Mouse (Mus musculus) liver, embryonic 16.5 days (tissue): Measurements from ENCODE around the gene Prelp. TPM values are rescaled to one million over a fixed set of nuclear protein-coding genes. Genes with fewer than 3 reads are reported as not detected.

ENCODE experiments used
- ATAC-seq: fragments of 200-750 bp; cut with Nextera tagmentation; 2 replicates; pipeline ENCODE4 v1.8.0; 2017; ENCODE audit warnings: low read depth, mild to moderate bottlenecking, moderate number of reproducible peaks, moderate library complexity
- H3K27ac ChIP-seq: fragments of 300-500 bp; sonication (generic); 2 replicates; pipeline ENCODE4 v1.5.1; 2014; ENCODE audit warnings: mild to moderate bottlenecking, low read length
- H3K27me3 ChIP-seq: fragments of 300-500 bp; sonication (generic); 2 replicates; pipeline ENCODE4 v1.6.1; 2014; ENCODE audit warnings: low read depth, low read length, mixed read lengths; ENCODE audit not compliant: control insufficient read depth, insufficient read depth
- H3K36me3 ChIP-seq: fragments of 300-500 bp; sonication (generic); 2 replicates; pipeline ENCODE4 v1.6.1; 2014; ENCODE audit warnings: mild to moderate bottlenecking; ENCODE audit not compliant: control insufficient read depth, insufficient read depth
- H3K4me1 ChIP-seq: fragments of 300-500 bp; sonication (generic); 2 replicates; pipeline ENCODE4 v1.6.1; 2014; ENCODE audit warnings: low read depth, low read length, mixed read lengths; ENCODE audit not compliant: control insufficient read depth
- H3K4me2 ChIP-seq: fragments of 300-500 bp; sonication (generic); 2 replicates; pipeline ENCODE4 v1.6.1; 2014; ENCODE audit warnings: low read depth, low read length, mixed read lengths
- H3K4me3 ChIP-seq: fragments of 300-500 bp; sonication (generic); 2 replicates; pipeline ENCODE4 v1.5.1; 2014; ENCODE audit warnings: low read depth, mild to moderate bottlenecking, low read length
- H3K9ac ChIP-seq: fragments of 300-500 bp; sonication (generic); 2 replicates; pipeline ENCODE4 v1.6.1; 2014; ENCODE audit warnings: low read depth, low read length
- H3K9me3 ChIP-seq: fragments of 300-500 bp; sonication (generic); replicated peaks from 2 replicates; pipeline ENCODE4 v1.6.1; 2016; ENCODE audit warnings: low read length; ENCODE audit not compliant: control insufficient read depth
- WGBS: fragments of 180-500 bp; shearing (Covaris S2); extraction: QIAGEN DNeasy Blood & Tissue Kit; methylation state at CpG from one replicate; pipeline ENCODE4 v1.1.7; 2014; ENCODE audit not compliant: insufficient replicate concordance; 5-methylcytosine and 5-hydroxymethylcytosine counted together
- polyA plus RNA-seq: library from polyadenylated mRNA; unstranded; fragments of >200 nt; fragmentation: Nextera tagmentation; extraction: Ambion mirVana; gene quantifications from 2 replicates; pipeline ENCODE4 v1.2.1, GENCODE M21; 2015

Prelp gene
- polyA plus RNA-seq, 1 experiment from 2014 or later, result 4.4 TPM

DNA sequence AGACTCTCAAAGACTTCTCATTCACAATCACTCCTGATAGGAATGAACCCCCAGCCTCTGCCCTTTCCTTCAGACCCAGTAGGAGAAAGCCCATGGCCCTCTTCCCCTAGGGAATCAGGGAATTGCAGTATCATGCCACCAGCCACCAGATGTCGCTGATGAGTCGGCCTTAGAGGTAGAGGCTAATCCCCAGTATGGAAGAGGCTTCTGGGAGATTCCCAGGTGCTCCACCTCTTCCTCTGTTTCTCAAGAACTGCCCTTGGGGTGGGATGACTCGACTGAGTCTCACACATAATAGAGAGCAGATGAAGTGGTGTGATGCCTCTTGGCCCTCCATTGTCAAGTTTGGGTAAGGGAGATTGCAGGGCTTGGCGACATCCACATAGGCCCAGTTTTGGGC, 9.8 kb downstream of the Prelp start:
- Histone ChIP-seq H3K27ac (no peak overlapping the region), H3K9me3 (no peaks in the 10 kb centered on the region), H3K4me1 (peaks cover 16% of the 10 kb centered on the region), H3K36me3 (no peaks in the 10 kb centered on the region), H3K27me3 (peaks cover 41% of the 10 kb centered on the region), H3K9ac (no peak overlapping the region), H3K4me2 (no peak overlapping the region), H3K4me3 (no peak overlapping the region)
- WGBS, result 24% methylated on average over 4 of the region's 4 CpGs
- ATAC-seq, result no peak

DNA sequence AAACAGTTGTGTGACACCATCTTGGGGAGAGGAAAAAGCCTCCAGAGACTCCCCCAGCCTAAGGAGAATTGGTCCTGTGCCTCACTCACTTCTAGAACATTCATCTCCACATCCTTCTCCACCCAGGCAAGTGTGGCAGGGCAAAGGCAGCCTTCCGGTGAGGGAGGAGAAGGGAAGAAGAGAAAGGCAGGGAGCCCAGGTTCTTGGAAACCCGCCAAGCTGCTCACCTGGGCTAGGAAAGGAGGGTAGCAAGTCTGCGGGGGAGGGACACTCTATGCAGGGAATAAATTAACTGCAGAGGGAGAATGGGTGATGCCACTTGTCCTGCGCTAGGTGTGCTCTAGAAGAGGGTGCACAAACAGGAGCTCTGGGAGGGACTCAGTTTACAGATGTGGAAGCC, 10.2 kb downstream of the Prelp start:
- no peak for ATAC-seq
- 66% methylated on average over 4 of the region's 4 CpGs for WGBS
- H3K9me3 ChIP-seq, result no peaks in the 10 kb centered on the region
- no peaks in the 10 kb centered on the region for H3K36me3 ChIP-seq
- H3K27me3 ChIP-seq, result peaks cover 41% of the 10 kb centered on the region
- H3K4me2 ChIP-seq, result no peak overlapping the region
- no peak overlapping the region for H3K4me3 ChIP-seq
- H3K9ac ChIP-seq, result no peak overlapping the region
- no peak overlapping the region for H3K27ac ChIP-seq
- H3K4me1 ChIP-seq, result peaks cover 16% of the 10 kb centered on the region

DNA sequence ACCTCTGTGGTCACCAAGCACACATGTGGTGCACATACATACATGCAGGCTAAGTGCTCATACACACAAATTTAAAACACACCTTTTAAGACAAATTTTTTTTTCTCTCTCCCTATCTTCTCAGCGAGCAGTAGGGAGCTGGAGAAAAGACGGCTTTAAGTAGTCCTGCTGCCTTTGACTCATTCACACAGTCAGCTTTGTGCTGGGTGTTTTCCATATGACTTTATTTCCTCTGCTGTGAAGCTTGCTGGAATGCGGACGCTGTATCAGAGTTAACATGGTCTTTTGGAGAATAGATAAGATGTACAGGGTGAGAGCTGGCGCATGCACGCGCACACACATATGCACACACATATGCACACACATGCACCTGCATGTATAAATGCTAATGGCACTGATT, 11.1 kb downstream of the Prelp start:
- Histone ChIP-seq H3K27ac (no peak overlapping the region), H3K27me3 (peaks cover 44% of the 10 kb centered on the region), H3K4me1 (peaks cover 16% of the 10 kb centered on the region), H3K36me3 (no peaks in the 10 kb centered on the region), H3K4me2 (no peak overlapping the region), H3K9ac (no peak overlapping the region), H3K4me3 (no peak overlapping the region), H3K9me3 (no peaks in the 10 kb centered on the region)
- ATAC-seq, result no peak
- WGBS, result 73% methylated on average over 7 of the region's 7 CpGs

DNA sequence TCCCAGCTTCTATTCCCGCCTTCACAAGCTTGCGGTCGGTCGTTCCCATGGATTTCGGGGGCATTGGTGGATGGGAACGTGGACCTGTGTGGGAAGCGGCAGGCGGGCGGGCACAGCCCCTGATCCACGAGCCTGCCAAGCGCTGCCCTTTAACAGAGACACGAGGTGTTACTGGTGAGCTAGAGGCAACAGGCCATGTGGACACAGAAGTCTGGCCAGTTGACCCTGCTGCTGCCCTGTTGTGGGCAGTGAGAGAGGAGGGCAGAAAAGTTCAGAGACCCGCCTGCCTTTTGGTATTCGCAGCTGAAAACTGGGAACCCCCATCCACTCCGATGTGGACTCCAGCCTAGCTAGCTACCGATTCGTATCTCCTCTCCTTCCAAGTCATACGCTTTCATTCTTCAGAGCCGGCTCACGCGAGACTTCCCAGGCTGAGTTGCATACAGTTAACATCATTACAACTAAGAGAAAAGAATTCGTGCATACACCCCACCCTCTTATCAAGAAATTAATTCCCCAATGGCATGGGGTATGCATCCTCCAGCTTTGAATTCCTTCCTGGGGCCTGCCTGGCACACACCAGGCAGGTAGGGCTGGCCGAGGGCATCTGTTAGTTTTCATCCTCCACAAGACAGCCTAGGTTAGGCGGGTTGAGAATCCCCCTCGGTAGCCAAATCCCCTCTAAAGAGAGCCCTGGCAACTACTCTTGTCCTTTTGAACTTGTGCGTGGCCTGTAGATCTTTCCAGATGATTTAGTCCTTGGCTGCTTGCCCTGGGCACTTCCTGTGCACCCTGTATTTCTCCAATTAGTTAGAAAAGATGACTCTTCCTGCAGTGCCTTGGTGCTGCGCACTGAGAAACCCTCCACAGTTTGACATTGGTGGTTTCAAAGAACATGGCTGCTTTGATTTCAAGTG, 12.3 kb downstream of the Prelp start:
- ATAC-seq, result peak; percentile 58
- Histone ChIP-seq H3K27me3 (peaks cover 47% of the 10 kb centered on the region), H3K4me2 (peak overlapping the region; percentile 71), H3K4me1 (peaks cover 16% of the 10 kb centered on the region), H3K27ac (no peak overlapping the region), H3K9ac (peak overlapping the region; percentile 42; the same call in 1 of the 2 replicates), H3K36me3 (no peaks in the 10 kb centered on the region), H3K9me3 (no peaks in the 10 kb centered on the region), H3K4me3 (peak overlapping the region; percentile 46)
- 17% methylated on average over 27 of the region's 27 CpGs for WGBS

- 5% methylated on average over 27 of the region's 30 CpGs for WGBS
- Histone ChIP-seq H3K4me2 (peak within 1 kb of the TSS; percentile 71), H3K4me3 (peak within 1 kb of the TSS; percentile 46), H3K36me3 (no peaks in the 10 kb centered on the region), H3K4me1 (peaks cover 16% of the 10 kb centered on the region), H3K9ac (peak within 1 kb of the TSS; percentile 42; the same call in 1 of the 2 replicates), H3K9me3 (no peaks in the 10 kb centered on the region), H3K27me3 (peaks cover 47% of the 10 kb centered on the region), H3K27ac (no peak within 1 kb of the TSS)
- ATAC-seq, result peak; percentile 70
Measured at GRCm38 (mm10) chr1:133907949-133908658, 13.1 kb downstream of the Prelp start, which contains the start of gene Optc. Gene Optc, minus strand, starts transcription at chr1:133907999.

DNA sequence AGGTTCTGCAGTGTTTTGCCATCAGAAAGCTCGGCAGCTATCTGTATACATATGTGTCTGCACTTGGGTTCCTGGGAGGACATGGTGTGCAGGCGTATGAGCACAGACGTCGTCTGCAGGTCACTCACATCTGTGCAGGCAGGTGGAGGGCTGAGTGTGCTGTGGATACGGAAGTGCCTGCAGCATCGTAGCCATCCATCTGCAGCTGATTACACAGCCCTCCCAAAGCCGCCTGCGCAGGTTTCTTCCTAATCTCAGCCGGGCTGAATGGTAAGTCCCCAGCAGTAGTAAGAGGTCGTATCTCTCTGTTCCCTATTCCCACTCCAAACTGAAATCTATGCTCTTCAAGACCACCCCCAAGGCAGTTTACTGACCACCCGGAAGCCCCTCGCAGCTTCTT, 14.8 kb downstream of the Prelp start:
- Histone ChIP-seq H3K4me2 (no peak overlapping the region), H3K9me3 (no peaks in the 10 kb centered on the region), H3K9ac (no peak overlapping the region), H3K27ac (no peak overlapping the region), H3K4me3 (no peak overlapping the region), H3K36me3 (no peaks in the 10 kb centered on the region), H3K4me1 (peaks cover 16% of the 10 kb centered on the region), H3K27me3 (peaks cover 47% of the 10 kb centered on the region)
- no peak for ATAC-seq
- WGBS, result 53% methylated on average over 12 of the region's 12 CpGs

- Histone ChIP-seq H3K27ac (no peak overlapping the region), H3K4me2 (no peak overlapping the region), H3K4me1 (peaks cover 22% of the 10 kb centered on the region), H3K4me3 (no peak overlapping the region), H3K27me3 (peaks cover 6% of the 10 kb centered on the region), H3K9ac (no peak overlapping the region), H3K36me3 (no peaks in the 10 kb centered on the region), H3K9me3 (no peaks in the 10 kb centered on the region)
- WGBS, result 77% methylated on average over 9 of the region's 9 CpGs
- no peak for ATAC-seq
Measured at GRCm38 (mm10) chr1:133900825-133901224, 20.4 kb downstream of the Prelp start.

DNA sequence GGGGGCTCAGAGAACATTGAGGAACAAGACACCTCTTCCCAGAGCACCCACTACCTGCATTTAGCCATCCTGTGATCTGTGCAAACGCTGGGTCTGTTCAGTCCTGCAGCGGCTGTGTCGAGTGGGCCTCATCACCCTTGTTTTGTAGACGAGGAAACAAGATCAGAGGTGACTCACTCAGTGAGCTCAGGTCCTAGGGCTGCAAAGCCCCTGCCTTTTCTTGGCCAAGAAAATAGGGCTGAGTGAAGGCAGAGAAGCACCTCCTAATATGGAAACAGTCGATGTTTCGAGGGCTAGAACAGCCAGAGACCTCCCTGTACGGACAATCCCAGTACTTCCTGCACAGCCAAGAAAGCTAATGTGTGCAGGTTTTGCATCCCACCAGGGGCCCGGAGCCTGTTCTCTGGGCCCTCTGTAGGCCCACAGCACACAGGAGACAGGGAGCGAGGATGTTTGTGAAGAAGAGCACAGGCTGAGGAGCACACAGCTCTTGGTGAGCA, 22.1 kb downstream of the Prelp start:
- H3K36me3 ChIP-seq, result no peaks in the 10 kb centered on the region
- no peak for ATAC-seq
- no peaks in the 10 kb centered on the region for H3K27me3 ChIP-seq
- H3K4me1 ChIP-seq, result peaks cover 37% of the 10 kb centered on the region
- H3K4me2 ChIP-seq, result no peak overlapping the region
- 72% methylated on average over 9 of the region's 9 CpGs for WGBS
- H3K9me3 ChIP-seq, result no peaks in the 10 kb centered on the region
- H3K4me3 ChIP-seq, result no peak overlapping the region
- no peak overlapping the region for H3K9ac ChIP-seq
- no peak overlapping the region for H3K27ac ChIP-seq

DNA sequence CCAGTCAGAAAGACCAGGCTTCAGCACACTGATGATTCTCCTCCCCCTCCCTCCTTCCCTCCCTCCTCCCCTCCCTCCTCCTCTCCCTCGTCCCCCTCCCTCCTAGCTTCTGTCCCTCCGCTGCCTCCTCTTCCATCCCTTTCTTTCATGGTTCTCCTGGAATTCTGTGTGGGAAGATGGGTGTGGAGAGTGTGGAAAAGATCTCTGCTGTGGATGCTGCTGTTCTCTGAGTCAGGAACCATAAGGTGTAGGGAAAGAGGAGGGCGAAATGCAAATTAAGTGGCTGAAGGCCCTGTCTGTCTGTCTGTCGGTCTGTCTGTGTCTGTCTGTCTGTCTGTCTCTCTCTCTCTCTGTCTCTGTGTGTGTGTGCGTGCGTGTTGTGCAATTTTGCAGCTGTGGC, 23.9 kb downstream of the Prelp start:
- Histone ChIP-seq H3K9me3 (no peaks in the 10 kb centered on the region), H3K36me3 (no peaks in the 10 kb centered on the region), H3K4me1 (peaks cover 51% of the 10 kb centered on the region), H3K27ac (no peak overlapping the region), H3K4me3 (no peak overlapping the region), H3K9ac (no peak overlapping the region), H3K27me3 (no peaks in the 10 kb centered on the region), H3K4me2 (no peak overlapping the region)
- 71% methylated on average over 6 of the region's 6 CpGs for WGBS
- ATAC-seq, result no peak
